In the genomic region with DNA sequence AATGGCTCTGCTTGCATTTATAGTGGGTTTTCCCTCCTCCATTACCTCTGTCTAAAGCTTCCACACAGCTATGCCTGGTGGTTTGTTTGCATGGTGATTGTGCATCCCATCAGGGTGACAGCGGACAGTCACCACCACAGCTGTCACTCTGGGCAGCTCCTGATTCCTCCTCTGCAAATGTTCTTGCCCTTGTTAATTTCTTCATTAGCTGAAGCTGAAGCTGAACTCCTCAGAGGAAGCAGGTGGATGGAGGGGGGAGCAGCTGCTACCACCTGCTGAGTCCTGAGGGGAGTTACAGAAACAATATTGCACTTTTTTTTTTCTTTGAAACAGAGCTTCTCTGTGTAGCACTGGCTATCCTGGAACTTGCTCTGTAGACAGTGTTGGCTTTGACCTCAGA, we compare ENCODE assay signal across 13 mouse cellular contexts.
DNase-seq lines count a peak whose midpoint lies in the region; ATAC-seq and TF ChIP-seq lines count a peak whose summit lies in the region.
"Had no signal": no experiment of that assay in that cellular context is flagged by ENCODE, and none has a peak within 500 bp of the region (broad histone marks: within the 10 kb centered on the region; RNA-seq: fewer than 3 reads in every experiment).

No protein-coding gene starts in this region.

- peaks cover 16% of the 10 kb centered on the region for H3K4me1 ChIP-seq in heart, embryonic 11.5 days (ENCODE audit: control insufficient read depth, insufficient read depth, low read length)
- no peaks in the 10 kb centered on the region; the same call in 1 of the 2 replicates for H3K4me1 ChIP-seq in lung, postnatal 0 days (ENCODE audit: insufficient read depth, low read depth, low read length)
- peaks cover 7% of the 10 kb centered on the region for H3K4me1 ChIP-seq in limb, embryonic 15.5 days
- 0 out of 2 replicates have a peak, but pooled peaks cover 2% of the 10 kb centered on the region for H3K4me1 ChIP-seq in stomach, postnatal 0 days (replicated peaks; ENCODE audit: control insufficient read depth, insufficient read depth)

- H3K9ac ChIP-seq in heart, embryonic 11.5 days (ENCODE audit: low read depth, low read length), result no peak overlapping the region
- H3K9ac ChIP-seq in lung, postnatal 0 days (replicated peaks; ENCODE audit: low read depth), result no peak overlapping the region
- H3K9ac ChIP-seq in limb, embryonic 15.5 days, result no peak overlapping the region
- no peak overlapping the region for H3K9ac ChIP-seq in stomach, postnatal 0 days (ENCODE audit: low read length)

- no peak overlapping the region for H3K4me2 ChIP-seq in heart, embryonic 11.5 days
- no peak overlapping the region for H3K4me2 ChIP-seq in lung, postnatal 0 days (replicated peaks; ENCODE audit: low read depth, low read length)
- H3K4me2 ChIP-seq in limb, embryonic 15.5 days, result no peak overlapping the region
- H3K4me2 ChIP-seq in stomach, postnatal 0 days (replicated peaks; ENCODE audit: low read depth), result no peak overlapping the region

- TF ChIP-seq CTCF in lung, postnatal 0 days (IDR thresholded peaks at IDR 0.05), result no peak
- TF ChIP-seq CTCF in stomach, postnatal 0 days (IDR thresholded peaks at IDR 0.05; ENCODE audit: low read depth), result no peak

- H3K9me3 ChIP-seq in heart, embryonic 11.5 days (replicated peaks; ENCODE audit: control insufficient read depth, low read length), result no peaks in the 10 kb centered on the region
- H3K9me3 ChIP-seq in lung, postnatal 0 days (ENCODE audit: low read length), result no peaks in the 10 kb centered on the region
- no peaks in the 10 kb centered on the region for H3K9me3 ChIP-seq in limb, embryonic 15.5 days
- H3K9me3 ChIP-seq in stomach, postnatal 0 days (ENCODE audit: control insufficient read depth, low read length), result no peaks in the 10 kb centered on the region
- H3K9me3 ChIP-seq: megakaryocyte, embryonic 14.5 days had no signal

- H3K27me3 ChIP-seq in heart, embryonic 11.5 days (ENCODE audit: control insufficient read depth, insufficient read depth, low read length), result no peaks in the 10 kb centered on the region
- H3K27me3 ChIP-seq in lung, postnatal 0 days (replicated peaks; ENCODE audit: insufficient read depth, low read length), result no peaks in the 10 kb centered on the region
- no peaks in the 10 kb centered on the region for H3K27me3 ChIP-seq in limb, embryonic 15.5 days
- no peaks in the 10 kb centered on the region for H3K27me3 ChIP-seq in stomach, postnatal 0 days (ENCODE audit: control insufficient read depth, insufficient read depth, low read length)
- H3K27me3 ChIP-seq: megakaryocyte, embryonic 14.5 days had no signal

- peak overlapping the region; percentile 87 for H3K27ac ChIP-seq in heart, embryonic 11.5 days (ENCODE audit: low read depth, low read length)
- H3K27ac ChIP-seq in lung, postnatal 0 days (ENCODE audit: low read length), result 0 out of 2 replicates have a peak overlapping the region, but pooled peaks have one; percentile 17
- H3K27ac ChIP-seq in limb, embryonic 15.5 days, result peak overlapping the region; percentile 50; the same call in 1 of the 2 replicates
- no peak overlapping the region for H3K27ac ChIP-seq in stomach, postnatal 0 days (replicated peaks)

- DNase-seq in heart, postnatal 4 days, result no peak
- DNase-seq in lung, postnatal 0 days (ENCODE audit: low spot score), result no peak
- DNase-seq in lung, adult 18-20 months, result no peak
- peak; percentile 62 for DNase-seq in thymus, postnatal 25 days
- no peak for DNase-seq in stomach, postnatal 0 days (ENCODE audit: low spot score)
- no peak for DNase-seq in T-cell, adult 2 months (ENCODE audit: low spot score)
- DNase-seq: adrenal gland, adult 2 months; cerebellum, adult 11-12 months; embryo, embryonic 11 days had no signal

- H3K4me3 ChIP-seq in heart, embryonic 11.5 days (ENCODE audit: low read depth, low read length), result no peak overlapping the region
- no peak overlapping the region for H3K4me3 ChIP-seq in lung, postnatal 0 days (ENCODE audit: low read depth, low read length)
- H3K4me3 ChIP-seq in limb, embryonic 15.5 days, result no peak overlapping the region
- H3K4me3 ChIP-seq in stomach, postnatal 0 days (ENCODE audit: low read depth, low read length), result no peak overlapping the region

- H3K36me3 ChIP-seq in heart, embryonic 11.5 days (ENCODE audit: control insufficient read depth, insufficient read depth, low read length), result no peaks in the 10 kb centered on the region
- H3K36me3 ChIP-seq in lung, postnatal 0 days (ENCODE audit: insufficient read depth, low read length), result no peaks in the 10 kb centered on the region
- H3K36me3 ChIP-seq in limb, embryonic 15.5 days, result 0 out of 2 replicates have a peak, but pooled peaks cover 2% of the 10 kb centered on the region
- no peaks in the 10 kb centered on the region for H3K36me3 ChIP-seq in stomach, postnatal 0 days (ENCODE audit: control insufficient read depth, insufficient read depth, low read length)

- no peak for TF ChIP-seq EP300 in lung, postnatal 0 days (IDR thresholded peaks at IDR 0.05)
- no peak for TF ChIP-seq EP300 in stomach, postnatal 0 days (optimal IDR thresholded peaks at IDR 0.05)

- no peak for ATAC-seq in heart, embryonic 11.5 days (replicated peaks; ENCODE audit: insufficient number of reproducible peaks, low FRiP score, low TSS enrichment)
- no peak for ATAC-seq in lung, postnatal 0 days
- ATAC-seq in limb, embryonic 15.5 days (ENCODE audit: insufficient number of reproducible peaks, low FRiP score, low TSS enrichment, low read depth), result no peak
- ATAC-seq in stomach, postnatal 0 days (ENCODE audit: low FRiP score, low TSS enrichment), result no peak
- ATAC-seq: forebrain, embryonic 16.5 days had no signal

- WGBS in heart, embryonic 11.5 days (ENCODE audit: insufficient replicate concordance), result 83% methylated on average over 1 of the region's 1 CpGs
- 96% methylated on average over 1 of the region's 1 CpGs for WGBS in lung, postnatal 0 days
- WGBS in limb, embryonic 15.5 days, result 82% methylated on average over 1 of the region's 1 CpGs
- WGBS in stomach, postnatal 0 days, result 86% methylated on average over 1 of the region's 1 CpGs
